Mouse (Mus musculus) embryo, embryonic 11.5 days (tissue): ENCODE measurements around the gene Itsn1.
A peak's percentile ranks its signal among the peaks of the same experiment; 100 is the strongest.

ENCODE experiments used
- DNase-seq: peaks from one replicate; pipeline ENCODE4 v3.0.0-alpha.2; 2012; ENCODE audit warnings: low read depth, low spot score

Gene Itsn1

DNA sequence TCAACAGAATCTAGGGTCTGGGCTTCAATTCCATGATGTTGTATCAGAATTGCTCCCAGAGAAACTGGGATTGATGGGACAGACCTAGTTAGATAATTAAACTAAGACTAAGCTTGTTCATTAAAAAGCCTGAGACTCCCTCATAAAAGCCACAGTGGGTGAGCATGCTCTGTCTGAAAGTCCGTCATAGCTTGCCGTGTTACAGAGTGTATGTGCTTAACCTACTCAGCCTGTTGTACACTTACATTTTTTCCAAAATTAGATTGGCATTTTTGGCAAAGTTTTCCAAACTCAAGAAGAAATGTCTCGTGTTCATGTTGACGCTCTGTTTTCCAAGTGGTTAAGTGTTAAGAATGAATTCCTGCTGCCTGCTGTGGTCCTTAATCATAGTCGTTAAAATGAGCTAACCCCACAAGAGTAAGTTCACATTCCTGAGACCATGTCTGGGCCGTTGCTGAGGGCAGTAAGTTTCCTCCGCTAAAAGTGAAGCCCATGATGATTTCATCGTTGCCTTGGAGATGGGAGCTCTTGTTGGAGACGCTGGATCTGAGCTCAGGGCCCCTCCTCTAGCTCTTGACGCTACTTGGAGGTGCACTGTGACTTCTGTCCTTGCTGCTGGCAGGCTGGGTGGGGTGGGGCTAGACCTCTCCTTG, 117.1 kb downstream of the Itsn1 start:
- DNase-seq: peak; percentile 43

DNA sequence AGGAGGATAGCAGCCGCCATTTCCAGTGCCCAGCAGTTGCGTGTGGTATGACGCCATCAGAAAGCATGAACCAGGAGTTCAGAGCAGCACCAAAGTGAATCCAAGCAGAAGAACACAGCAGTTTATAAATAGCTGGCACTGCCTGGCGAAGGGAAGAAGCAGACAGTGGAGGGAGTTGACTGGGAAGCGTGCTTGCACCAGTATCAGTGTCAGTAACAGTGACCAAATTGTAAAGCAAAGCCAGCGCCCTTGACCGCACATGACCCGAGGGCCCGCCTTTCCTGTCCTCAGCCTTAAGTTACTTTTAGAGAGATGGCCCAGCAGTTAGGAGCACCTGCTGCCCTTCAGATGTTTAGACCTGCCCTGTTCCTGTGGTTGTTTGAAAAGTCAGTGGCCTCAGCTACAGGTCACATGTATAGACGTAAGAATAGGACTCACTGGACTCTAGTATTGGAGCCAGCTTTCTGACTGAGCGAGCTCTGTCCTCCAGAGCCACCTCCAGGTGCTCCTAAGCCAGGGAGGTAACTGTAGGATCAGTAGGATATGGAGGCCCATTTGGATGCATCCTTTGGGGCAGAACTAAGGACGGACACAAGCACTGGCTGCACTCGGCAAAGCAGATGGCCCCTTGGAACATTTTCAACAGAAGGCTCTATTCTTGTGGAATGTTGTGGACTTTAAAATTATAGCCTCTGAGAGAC, 118.6 kb downstream of the Itsn1 start:
- DNase-seq: no peak

DNA sequence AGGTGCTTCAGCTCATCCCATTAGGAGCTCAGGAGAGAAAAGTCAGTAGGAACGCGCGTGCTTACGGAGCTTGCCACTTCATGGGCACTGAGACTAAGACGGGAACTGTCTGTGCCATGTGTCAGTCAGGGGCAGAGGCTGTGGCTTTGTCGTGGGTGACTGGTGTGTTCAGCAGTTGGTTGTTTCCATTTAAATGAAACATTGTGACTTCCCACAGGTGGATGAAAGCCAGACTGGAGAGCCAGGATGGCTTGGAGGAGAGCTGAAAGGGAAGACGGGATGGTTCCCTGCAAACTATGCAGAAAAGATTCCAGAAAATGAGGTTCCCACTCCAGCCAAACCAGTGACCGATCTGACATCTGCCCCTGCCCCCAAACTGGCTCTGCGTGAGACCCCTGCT, 119.4 kb downstream of the Itsn1 start:
- DNase-seq: no peak

GRCm38 (mm10) chr16:91848906-91849603, 120.0 kb downstream of the Itsn1 start:
- no peak for DNase-seq

DNA sequence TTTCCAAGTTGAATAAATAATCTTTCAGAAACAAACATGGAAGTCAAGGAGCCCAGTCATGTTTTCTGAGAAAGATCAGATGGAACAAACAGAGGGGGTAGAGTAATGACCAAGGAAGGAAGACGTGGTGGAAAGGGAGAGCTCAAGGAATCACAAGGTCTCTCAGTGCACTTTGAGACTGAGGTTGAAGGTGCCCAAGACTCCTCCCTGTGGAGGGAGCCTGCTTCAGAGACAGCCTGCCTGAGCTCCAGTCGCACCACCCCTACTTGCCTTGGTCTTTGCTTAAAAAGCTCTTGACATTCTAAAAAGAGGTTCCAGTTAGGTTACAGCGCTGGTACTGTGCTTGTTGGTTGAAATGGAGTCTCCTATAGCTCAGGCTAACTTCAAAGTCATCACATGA, 121.1 kb downstream of the Itsn1 start:
- DNase-seq: no peak

DNA sequence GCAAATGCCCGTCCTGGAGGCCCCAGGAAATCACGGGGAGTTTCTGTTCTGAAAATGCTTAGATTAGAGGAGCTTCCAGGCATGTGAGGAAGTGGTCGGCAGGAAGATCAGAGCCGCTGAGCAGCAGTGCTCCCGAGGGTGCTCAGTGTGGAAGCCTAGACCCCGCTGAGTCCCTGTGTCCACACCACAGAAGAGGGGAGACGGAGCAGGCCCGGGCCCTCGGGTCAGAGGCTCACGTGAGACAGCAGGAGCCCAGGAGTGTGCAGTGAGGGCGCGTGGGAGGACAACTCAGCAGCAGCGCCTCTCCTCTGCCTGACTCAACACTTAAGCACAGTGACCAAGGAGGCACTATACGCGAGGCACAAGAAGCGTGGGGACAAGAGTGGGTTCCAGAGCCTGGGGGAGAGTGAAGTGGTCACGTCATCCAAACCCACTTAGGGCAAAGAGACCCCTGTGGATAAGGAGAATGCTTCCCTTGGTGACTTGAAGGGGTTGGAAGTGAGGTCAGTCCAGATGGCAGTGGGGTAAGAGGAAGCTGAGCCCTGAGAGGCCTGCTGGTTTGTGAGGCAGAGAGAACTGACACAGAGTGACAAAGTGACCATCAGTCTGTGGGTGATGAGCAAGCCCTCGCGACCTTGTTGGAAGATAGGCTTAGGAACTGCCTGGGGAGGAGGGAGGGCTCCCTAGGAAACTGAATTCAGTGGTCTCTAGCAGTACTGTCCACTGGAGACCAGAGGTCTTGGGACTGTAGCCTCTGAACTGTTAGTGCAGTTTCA, 122.6 kb downstream of the Itsn1 start:
- DNase-seq: no peak

GRCm38 (mm10) chr16:91852753-91853152, 123.7 kb downstream of the Itsn1 start:
- DNase-seq: no peak

DNA sequence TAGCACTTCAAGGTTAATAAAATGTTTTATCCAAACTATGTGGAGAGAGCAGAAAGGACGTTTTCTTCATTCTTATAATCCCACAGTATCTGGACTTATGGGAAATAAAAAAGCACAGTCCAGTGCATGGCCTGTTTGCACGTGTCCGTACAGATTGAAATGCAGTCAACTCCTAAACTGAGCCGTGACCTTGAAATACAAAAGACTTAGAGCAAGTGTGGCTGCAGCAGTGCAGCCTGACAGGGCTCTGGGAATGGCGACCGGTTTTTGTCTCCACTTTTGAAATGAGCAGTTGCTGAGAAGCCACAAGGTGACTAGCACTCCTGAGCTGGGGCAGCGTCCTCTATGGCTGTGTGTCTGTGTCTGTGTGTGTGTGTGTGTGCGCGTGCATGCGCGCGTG, 124.1 kb downstream of the Itsn1 start:
- DNase-seq: no peak

- no peak for DNase-seq
Measured at GRCm38 (mm10) chr16:91858695-91859094, 129.6 kb downstream of the Itsn1 start.

DNA sequence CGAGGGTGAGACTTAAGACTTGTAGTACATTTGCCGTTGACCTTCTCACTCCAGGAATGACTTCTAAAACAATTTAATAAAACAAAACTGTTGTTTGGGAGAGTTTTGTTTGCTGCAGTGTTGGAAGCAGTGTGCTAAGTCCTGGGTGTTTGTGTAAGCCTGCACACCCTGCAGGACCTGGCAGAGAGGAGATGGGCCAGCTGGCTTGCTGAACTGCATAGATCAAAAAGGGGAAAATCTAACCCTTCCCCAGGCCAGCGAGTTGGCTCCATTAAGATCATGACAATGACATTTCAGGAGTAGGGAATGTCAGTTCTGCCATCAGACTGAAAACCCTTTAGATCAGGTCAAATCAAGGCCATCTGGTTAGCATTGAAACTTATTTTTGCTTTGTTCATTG, 130.1 kb downstream of the Itsn1 start:
- DNase-seq: no peak

DNA sequence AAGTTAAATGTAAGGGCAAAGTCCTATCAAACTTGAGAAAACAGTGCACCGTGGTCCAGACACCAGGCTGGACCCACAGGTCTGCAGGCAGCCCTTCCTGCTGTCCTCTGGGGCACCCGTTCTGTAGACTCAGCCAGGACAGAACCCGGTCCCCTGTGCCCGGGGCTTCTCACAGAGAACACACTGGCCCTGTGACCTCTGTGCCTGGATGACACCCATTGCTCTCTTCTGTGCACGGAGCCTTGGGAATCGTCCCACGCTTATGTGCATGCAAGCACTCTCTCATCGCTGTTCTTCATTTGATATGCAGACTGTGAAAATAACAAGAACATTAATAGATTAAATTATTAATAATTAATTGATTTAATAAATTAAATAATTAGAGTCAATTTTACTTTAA, 130.9 kb downstream of the Itsn1 start:
- no peak for DNase-seq

GRCm38 (mm10) chr16:91860471-91861125, 131.5 kb downstream of the Itsn1 start:
- DNase-seq: no peak

DNA sequence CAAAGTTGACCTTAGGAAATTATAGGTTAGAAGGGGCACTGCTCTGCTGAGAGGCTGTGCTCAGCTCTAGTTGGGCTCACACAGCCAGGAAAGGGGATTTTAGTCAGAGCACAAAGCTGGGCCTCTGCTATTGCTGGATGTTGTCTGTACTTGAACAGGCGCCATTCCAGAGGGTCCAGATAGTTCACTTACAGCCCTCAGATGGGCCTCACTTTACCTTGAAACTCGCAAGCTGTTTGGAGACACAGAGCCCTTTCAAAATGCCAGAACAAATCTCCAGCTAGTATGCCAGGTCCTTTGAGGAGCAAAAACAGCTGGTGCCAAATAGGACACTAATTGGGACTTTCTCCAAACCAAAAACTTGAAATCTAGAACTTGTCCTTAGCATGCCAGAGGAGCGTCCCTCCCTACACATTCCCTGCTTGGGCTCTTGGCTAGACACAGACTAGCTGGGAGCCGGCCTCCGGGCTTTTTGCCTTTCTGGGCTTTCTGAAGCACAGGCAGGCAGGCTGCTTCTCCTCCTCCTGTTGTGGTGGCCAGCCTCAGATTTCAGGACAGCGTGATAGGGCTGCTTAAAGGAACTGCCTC, 132.8 kb downstream of the Itsn1 start:
- no peak for DNase-seq

GRCm38 (mm10) chr16:91862836-91863235, 133.8 kb downstream of the Itsn1 start:
- DNase-seq: no peak

DNA sequence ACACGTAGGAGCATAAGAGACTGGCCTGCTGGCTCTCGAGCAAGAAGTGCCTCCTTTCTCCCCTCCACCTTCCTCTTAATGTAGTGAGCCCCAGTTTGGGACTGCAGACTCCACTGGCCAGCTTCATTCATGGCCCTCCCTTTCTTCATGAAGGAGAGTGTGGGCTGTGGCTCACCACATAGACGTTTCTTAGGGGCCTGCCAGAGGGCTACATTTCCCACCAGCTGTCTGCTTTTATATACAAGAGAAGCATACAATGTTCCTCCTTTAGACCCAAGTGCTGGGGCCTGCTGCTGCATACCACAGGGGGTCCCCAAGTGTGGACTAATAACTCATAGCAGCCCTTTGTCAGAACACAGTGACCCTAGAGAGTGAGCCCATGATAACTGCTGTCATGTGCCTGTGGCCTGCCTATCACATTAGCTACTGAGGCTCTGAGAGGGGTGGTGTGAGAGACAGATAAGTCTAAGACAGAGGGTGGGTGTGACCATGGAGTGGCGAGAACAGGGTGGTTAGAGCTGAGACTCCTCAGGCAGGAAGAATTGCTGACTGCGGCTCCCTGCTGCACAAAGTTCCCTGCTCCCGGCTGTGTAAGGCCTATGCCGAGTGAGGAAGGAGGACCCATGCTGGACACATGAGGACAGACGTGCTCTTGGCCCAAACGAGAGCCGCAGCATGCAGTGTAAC, 135.7 kb downstream of the Itsn1 start:
- no peak for DNase-seq

- no peak for DNase-seq
Measured at GRCm38 (mm10) chr16:91865570-91866257, 136.6 kb downstream of the Itsn1 start.

DNA sequence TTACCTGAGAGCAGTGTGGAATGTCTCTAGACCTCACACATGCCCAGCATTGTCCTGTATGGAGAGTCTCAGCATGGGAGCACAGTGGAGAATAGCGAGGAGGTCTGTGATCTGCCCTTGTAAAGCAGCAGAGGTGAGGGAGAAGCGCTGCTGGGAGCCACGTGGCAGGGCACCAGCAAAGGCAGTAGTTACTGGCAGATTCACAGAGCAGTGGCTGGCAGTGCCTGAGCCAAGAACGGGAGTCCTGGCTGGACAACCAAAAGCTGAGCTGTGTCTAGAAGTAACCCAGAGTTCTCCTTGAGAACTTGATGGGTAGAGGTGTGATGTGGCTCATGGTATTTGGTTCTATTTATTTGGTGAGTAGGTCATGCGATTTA, 137.2 kb downstream of the Itsn1 start:
- no peak for DNase-seq

- DNase-seq: no peak
Measured at GRCm38 (mm10) chr16:91867672-91868071, 138.6 kb downstream of the Itsn1 start.

DNA sequence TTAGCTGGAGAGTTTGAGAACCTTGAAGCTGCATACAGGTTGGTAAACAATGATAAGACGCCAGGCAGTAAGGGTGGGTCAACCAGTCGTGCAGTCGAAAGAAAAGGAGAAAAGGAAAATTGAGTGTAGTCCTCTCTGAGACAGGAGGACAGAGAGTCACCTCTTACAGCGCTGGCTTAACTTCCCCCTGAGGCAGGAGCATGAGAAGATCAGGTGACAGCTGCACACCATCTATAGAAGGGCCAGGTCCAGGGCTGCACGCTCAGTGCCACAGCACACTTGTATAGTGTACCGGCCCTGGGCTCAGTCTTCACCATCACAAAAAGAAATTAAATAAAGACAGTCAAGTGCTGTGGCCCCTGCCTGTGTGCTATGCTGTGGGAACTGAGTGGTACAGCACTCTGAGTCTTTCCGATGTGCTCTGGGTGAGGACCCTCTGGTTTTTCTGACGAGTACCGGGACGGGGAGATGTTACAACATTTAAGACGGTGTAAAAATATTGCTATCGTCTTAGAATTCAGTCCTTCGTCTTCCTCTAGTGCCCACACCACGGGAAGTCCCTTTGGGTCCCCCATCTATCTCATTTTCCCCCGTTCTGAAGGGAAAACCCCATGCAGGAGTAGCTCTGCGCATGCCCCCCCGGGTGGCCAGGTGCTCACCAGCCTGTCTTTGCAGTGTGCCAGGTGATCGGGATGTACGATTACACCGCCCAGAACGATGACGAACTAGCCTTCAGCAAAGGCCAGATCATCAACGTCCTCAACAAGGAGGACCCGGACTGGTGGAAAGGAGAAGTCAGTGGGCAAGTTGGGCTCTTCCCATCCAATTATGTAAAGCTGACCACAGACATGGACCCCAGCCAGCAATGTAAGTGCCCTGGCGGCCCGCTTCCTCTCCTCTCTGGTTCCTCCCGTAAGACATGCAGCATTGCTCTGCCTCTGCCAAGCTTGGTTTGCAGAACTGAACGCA, 140.1 kb downstream of the Itsn1 start:
- no peak for DNase-seq
